Mouse (Mus musculus) kidney, postnatal 25 days (tissue): ENCODE data around the gene Adprm.

Experiments used
- DNase-seq, 2 experiments: peaks; one replicate each; pipeline ENCODE4 v3.0.0; 2021; ENCODE audit warnings: mixed read lengths in 2 of 2

The Adprm gene

GRCm38 (mm10) chr11:67022354-67023115 lies 29.9 kb downstream of the Adprm start:
- peak in 1 of 2 experiments; percentile 43 for DNase-seq

GRCm38 (mm10) chr11:67020948-67021347 lies 31.4 kb downstream of the Adprm start:
- peak; percentile 73 to 80 for DNase-seq

- peak; percentile 67 to 78 for DNase-seq
Measured at GRCm38 (mm10) chr11:67019711-67020475, 32.5 kb downstream of the Adprm start.

GRCm38 (mm10) chr11:67017801-67018591 lies 34.4 kb downstream of the Adprm start:
- no peak for DNase-seq

- no peak for DNase-seq
Measured at GRCm38 (mm10) chr11:67011635-67012034, 40.8 kb downstream of the Adprm start.

GRCm38 (mm10) chr11:67010430-67010829 lies 42.0 kb downstream of the Adprm start:
- no peak for DNase-seq

GRCm38 (mm10) chr11:67008528-67008927 lies 43.9 kb downstream of the Adprm start:
- no peak for DNase-seq

- no peak for DNase-seq
Measured at GRCm38 (mm10) chr11:67007961-67008360, 44.4 kb downstream of the Adprm start.

GRCm38 (mm10) chr11:67002911-67003310 lies 49.5 kb downstream of the Adprm start:
- no peak for DNase-seq

GRCm38 (mm10) chr11:67001717-67002116 lies 50.7 kb downstream of the Adprm start:
- no peak for DNase-seq

GRCm38 (mm10) chr11:67000671-67001070 lies 51.7 kb downstream of the Adprm start:
- no peak for DNase-seq

GRCm38 (mm10) chr11:66998467-66999403 lies 53.7 kb downstream of the Adprm start:
- peak; percentile 87 to 90 for DNase-seq

- DNase-seq = no peak
Measured at GRCm38 (mm10) chr11:66996446-66996845, 55.9 kb downstream of the Adprm start.

GRCm38 (mm10) chr11:66993674-66994073 lies 58.7 kb downstream of the Adprm start:
- DNase-seq = peak in 1 of 2 experiments; percentile 37

GRCm38 (mm10) chr11:66992150-66992549 lies 60.2 kb downstream of the Adprm start:
- DNase-seq = no peak
